Comparison of ENCODE assay signal across 27 mouse cellular contexts in the genomic region with DNA sequence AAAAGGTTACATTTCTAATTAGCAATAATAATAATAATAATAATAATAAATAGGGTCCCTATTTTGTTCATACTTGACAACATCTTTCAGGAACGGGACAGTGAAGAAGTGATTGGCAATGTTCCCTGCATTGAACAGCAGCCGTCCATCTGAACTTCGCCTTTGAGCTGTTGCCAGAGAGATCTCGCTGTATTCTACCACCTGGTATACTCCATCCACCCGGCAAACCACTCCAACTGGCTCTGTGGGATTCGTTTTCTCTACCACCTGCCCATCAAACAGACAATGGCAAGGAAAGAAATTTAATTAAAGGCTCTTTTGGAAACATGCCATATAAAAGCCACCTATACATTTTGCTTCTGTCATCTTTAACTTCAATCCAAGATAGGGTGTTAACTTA. TPM values are rescaled to one million over a fixed set of nuclear protein-coding genes. Genes with fewer than 3 reads are reported as not detected.
DNase-seq lines count a peak whose midpoint lies in the region; ATAC-seq and TF ChIP-seq lines count a peak whose summit lies in the region.
"Had no signal": no experiment of that assay in that cellular context is flagged by ENCODE, and none has a peak within 500 bp of the region (broad histone marks: within the 10 kb centered on the region; RNA-seq: fewer than 3 reads in every experiment).

No protein-coding gene starts in this region.

- peak; percentile 54; the same call in 1 of the 2 replicates for ATAC-seq in forebrain, embryonic 13.5 days
- no peak for ATAC-seq in forebrain, embryonic 12.5 days (ENCODE audit: low FRiP score)
- no peak for ATAC-seq in hindbrain, postnatal 0 days
- ATAC-seq in hindbrain, embryonic 16.5 days, result no peak
- no peak for ATAC-seq in midbrain, embryonic 14.5 days (ENCODE audit: low FRiP score, low TSS enrichment)
- no peak for ATAC-seq in midbrain, embryonic 15.5 days (replicated peaks)
- ATAC-seq: activated CD4-positive, CD25-positive, alpha-beta regulatory T cell, adult 4 months; forebrain, postnatal 0 days; inflammation-experienced regulatory T-cells, adult 6 months; intestine, embryonic 16.5 days had no signal

- H3K4me2 ChIP-seq in forebrain, embryonic 13.5 days, result no peak overlapping the region
- H3K4me2 ChIP-seq in forebrain, embryonic 12.5 days, result no peak overlapping the region
- no peak overlapping the region for H3K4me2 ChIP-seq in hindbrain, postnatal 0 days (ENCODE audit: low read depth, low read length)
- H3K4me2 ChIP-seq in hindbrain, embryonic 16.5 days (ENCODE audit: low read length), result no peak overlapping the region
- H3K4me2 ChIP-seq in midbrain, embryonic 14.5 days (ENCODE audit: low read length), result no peak overlapping the region
- no peak overlapping the region for H3K4me2 ChIP-seq in midbrain, embryonic 15.5 days
- H3K4me2 ChIP-seq: heart, embryonic 12.5 days; heart, embryonic 15.5 days; hindbrain, embryonic 12.5 days; hindbrain, embryonic 15.5 days had no signal

- no peaks in the 10 kb centered on the region for H3K9me3 ChIP-seq in forebrain, embryonic 13.5 days (replicated peaks)
- no peaks in the 10 kb centered on the region for H3K9me3 ChIP-seq in forebrain, embryonic 12.5 days
- H3K9me3 ChIP-seq in hindbrain, postnatal 0 days (ENCODE audit: low read length), result no peaks in the 10 kb centered on the region
- H3K9me3 ChIP-seq in hindbrain, embryonic 16.5 days (ENCODE audit: control insufficient read depth, low read length), result no peaks in the 10 kb centered on the region
- no peaks in the 10 kb centered on the region for H3K9me3 ChIP-seq in midbrain, embryonic 14.5 days (ENCODE audit: control insufficient read depth, low read length)
- no peaks in the 10 kb centered on the region for H3K9me3 ChIP-seq in midbrain, embryonic 15.5 days
- H3K9me3 ChIP-seq: forebrain, embryonic 10.5 days; heart, embryonic 12.5 days; heart, embryonic 15.5 days; hindbrain, embryonic 12.5 days; hindbrain, embryonic 15.5 days had no signal

- H3K4me1 ChIP-seq in forebrain, embryonic 13.5 days, result no peaks in the 10 kb centered on the region
- no peaks in the 10 kb centered on the region for H3K4me1 ChIP-seq in forebrain, embryonic 12.5 days
- H3K4me1 ChIP-seq in hindbrain, postnatal 0 days (ENCODE audit: insufficient read depth, low read length), result no peaks in the 10 kb centered on the region
- H3K4me1 ChIP-seq in hindbrain, embryonic 16.5 days (ENCODE audit: control insufficient read depth, insufficient read depth, low read depth, low read length), result no peaks in the 10 kb centered on the region
- no peaks in the 10 kb centered on the region for H3K4me1 ChIP-seq in midbrain, embryonic 14.5 days (ENCODE audit: control insufficient read depth, insufficient read depth, low read length)
- no peaks in the 10 kb centered on the region for H3K4me1 ChIP-seq in midbrain, embryonic 15.5 days
- H3K4me1 ChIP-seq: forebrain, embryonic 10.5 days; hindbrain, embryonic 12.5 days; hindbrain, embryonic 15.5 days had no signal

- H3K27ac ChIP-seq in forebrain, embryonic 13.5 days, result no peak overlapping the region
- H3K27ac ChIP-seq in forebrain, embryonic 12.5 days, result no peak overlapping the region
- H3K27ac ChIP-seq in hindbrain, postnatal 0 days, result no peak overlapping the region
- no peak overlapping the region; the same call in 1 of the 2 replicates for H3K27ac ChIP-seq in hindbrain, embryonic 16.5 days (ENCODE audit: low read depth, low read length)
- H3K27ac ChIP-seq in midbrain, embryonic 14.5 days (replicated peaks; ENCODE audit: low read depth, low read length), result no peak overlapping the region
- no peak overlapping the region for H3K27ac ChIP-seq in midbrain, embryonic 15.5 days
- H3K27ac ChIP-seq: forebrain, embryonic 10.5 days; gastrocnemius, adult 2 months; heart, embryonic 15.5 days; hindbrain, embryonic 12.5 days; hindbrain, embryonic 15.5 days had no signal

- 55% methylated on average over 6 of the region's 6 CpGs for WGBS in forebrain, embryonic 13.5 days
- WGBS in forebrain, embryonic 12.5 days, result 81% methylated on average over 6 of the region's 6 CpGs
- 42% methylated on average over 6 of the region's 6 CpGs for WGBS in hindbrain, postnatal 0 days
- WGBS in hindbrain, embryonic 16.5 days, result 50% methylated on average over 6 of the region's 6 CpGs
- WGBS in midbrain, embryonic 14.5 days, result 78% methylated on average over 6 of the region's 6 CpGs
- 73% methylated on average over 6 of the region's 6 CpGs for WGBS in midbrain, embryonic 15.5 days

- DNase-seq in cerebellum, adult 9-10 months, result peak; percentile 17
- no peak for DNase-seq in cerebellum, adult 9-11 months
- DNase-seq in hindbrain, postnatal 0 days (ENCODE audit: low spot score), result peak; percentile 26
- peak; percentile 9 for DNase-seq in midbrain, embryonic 14.5 days
- DNase-seq: adrenal gland, adult 8-10 months; adrenal gland, postnatal 25 days; cerebellum, adult 18-20 months; cerebellum, postnatal 36 days; forebrain, postnatal 0 days; gastrocnemius, adult 2 months; gastrocnemius, postnatal 14 days; heart, adult 18-20 months; heart, postnatal 14 days; kidney, adult 18-20 months had no signal

- no peak for TF ChIP-seq CTCF in hindbrain, postnatal 0 days (IDR thresholded peaks at IDR 0.05; ENCODE audit: low read depth)

- H3K36me3 ChIP-seq in forebrain, embryonic 13.5 days (ENCODE audit: poor library complexity, severe bottlenecking), result peaks cover 30% of the 10 kb centered on the region
- H3K36me3 ChIP-seq in forebrain, embryonic 12.5 days (replicated peaks), result peaks cover 19% of the 10 kb centered on the region
- peaks cover 9% of the 10 kb centered on the region; the same call in 1 of the 2 replicates for H3K36me3 ChIP-seq in hindbrain, postnatal 0 days (ENCODE audit: insufficient read depth, low read length)
- peaks cover 12% of the 10 kb centered on the region for H3K36me3 ChIP-seq in hindbrain, embryonic 16.5 days (ENCODE audit: control insufficient read depth, insufficient read depth, low read length)
- peaks cover 48% of the 10 kb centered on the region for H3K36me3 ChIP-seq in midbrain, embryonic 14.5 days (ENCODE audit: control insufficient read depth, insufficient read depth, low read length)
- peaks cover 8% of the 10 kb centered on the region; the same call in 1 of the 2 replicates for H3K36me3 ChIP-seq in midbrain, embryonic 15.5 days (replicated peaks)

- H3K4me3 ChIP-seq in forebrain, embryonic 13.5 days, result no peak overlapping the region
- no peak overlapping the region for H3K4me3 ChIP-seq in forebrain, embryonic 12.5 days (replicated peaks)
- no peak overlapping the region for H3K4me3 ChIP-seq in hindbrain, postnatal 0 days (ENCODE audit: low read length)
- no peak overlapping the region for H3K4me3 ChIP-seq in hindbrain, embryonic 16.5 days (ENCODE audit: low read length)
- H3K4me3 ChIP-seq in midbrain, embryonic 14.5 days (replicated peaks; ENCODE audit: low read depth, low read length), result no peak overlapping the region
- H3K4me3 ChIP-seq in midbrain, embryonic 15.5 days, result no peak overlapping the region
- H3K4me3 ChIP-seq: forebrain, embryonic 10.5 days; gastrocnemius, adult 2 months; heart, embryonic 12.5 days; heart, embryonic 15.5 days; hindbrain, embryonic 12.5 days; hindbrain, embryonic 15.5 days had no signal

- no peak overlapping the region for H3K9ac ChIP-seq in forebrain, embryonic 13.5 days
- H3K9ac ChIP-seq in forebrain, embryonic 12.5 days, result no peak overlapping the region
- no peak overlapping the region for H3K9ac ChIP-seq in hindbrain, postnatal 0 days (replicated peaks; ENCODE audit: low read length)
- no peak overlapping the region for H3K9ac ChIP-seq in hindbrain, embryonic 16.5 days (ENCODE audit: low read depth, low read length)
- no peak overlapping the region for H3K9ac ChIP-seq in midbrain, embryonic 14.5 days (replicated peaks; ENCODE audit: low read length)
- H3K9ac ChIP-seq in midbrain, embryonic 15.5 days, result no peak overlapping the region
- H3K9ac ChIP-seq: forebrain, postnatal 0 days; heart, embryonic 12.5 days; heart, embryonic 15.5 days; hindbrain, embryonic 12.5 days; hindbrain, embryonic 15.5 days had no signal

- no peaks in the 10 kb centered on the region for H3K27me3 ChIP-seq in forebrain, embryonic 13.5 days
- no peaks in the 10 kb centered on the region for H3K27me3 ChIP-seq in forebrain, embryonic 12.5 days
- H3K27me3 ChIP-seq in hindbrain, postnatal 0 days (ENCODE audit: insufficient read depth, low read length), result no peaks in the 10 kb centered on the region
- H3K27me3 ChIP-seq in hindbrain, embryonic 16.5 days (replicated peaks; ENCODE audit: control insufficient read depth, insufficient read depth, low read length), result no peaks in the 10 kb centered on the region
- H3K27me3 ChIP-seq in midbrain, embryonic 14.5 days (ENCODE audit: control insufficient read depth, insufficient read depth, low read length), result no peaks in the 10 kb centered on the region
- no peaks in the 10 kb centered on the region for H3K27me3 ChIP-seq in midbrain, embryonic 15.5 days (replicated peaks)
- H3K27me3 ChIP-seq: heart, embryonic 12.5 days; heart, embryonic 15.5 days; hindbrain, embryonic 12.5 days; hindbrain, embryonic 15.5 days had no signal

RNA-seq across cellular contexts. Expression of a gene that starts 23.9 kb away (rescaled TPM):
- polyA plus RNA-seq in forebrain, embryonic 13.5 days (2015; fragmentation: Nextera tagmentation; extraction: Ambion mirVana), result 51.6 and 52.4 TPM in 2 replicates
- polyA plus RNA-seq in forebrain, embryonic 12.5 days (2016; fragmentation: Nextera tagmentation; extraction: Ambion mirVana), result 59.0 and 60.5 TPM in 2 replicates
- total RNA-seq in hindbrain, postnatal 0 days (2014; rRNA removed), result 38.1 and 46.7 TPM in 2 replicates
- 52.6 and 54.7 TPM in 2 replicates for polyA plus RNA-seq in hindbrain, postnatal 0 days (2015; fragmentation: Nextera tagmentation; extraction: Ambion mirVana)
- 65.0 and 65.4 TPM in 2 replicates for polyA plus RNA-seq in hindbrain, embryonic 16.5 days (2015; fragmentation: Nextera tagmentation; extraction: Ambion mirVana)
- polyA plus RNA-seq in midbrain, embryonic 14.5 days (2014; fragmentation: Nextera tagmentation; extraction: Ambion mirVana), result 49.2 and 67.5 TPM in 2 replicates
- 58.2 and 63.2 TPM in 2 replicates for polyA plus RNA-seq in midbrain, embryonic 15.5 days (2015; fragmentation: Nextera tagmentation; extraction: Ambion mirVana)

RNA-seq across cellular contexts. Expression of a gene that starts 40.3 kb away (rescaled TPM):
- 5.3 and 5.9 TPM in 2 replicates for polyA plus RNA-seq in forebrain, embryonic 13.5 days (2015; fragmentation: Nextera tagmentation; extraction: Ambion mirVana)
- polyA plus RNA-seq in forebrain, embryonic 12.5 days (2016; fragmentation: Nextera tagmentation; extraction: Ambion mirVana), result 15.2 and 22.0 TPM in 2 replicates
- 5.4 and 8.5 TPM in 2 replicates for total RNA-seq in hindbrain, postnatal 0 days (2014; rRNA removed)
- polyA plus RNA-seq in hindbrain, postnatal 0 days (2015; fragmentation: Nextera tagmentation; extraction: Ambion mirVana), result 9.6 and 9.9 TPM in 2 replicates
- polyA plus RNA-seq in hindbrain, embryonic 16.5 days (2015; fragmentation: Nextera tagmentation; extraction: Ambion mirVana), result 7.7 and 10.1 TPM in 2 replicates
- polyA plus RNA-seq in midbrain, embryonic 14.5 days (2014; fragmentation: Nextera tagmentation; extraction: Ambion mirVana), result 1.7 and 8.9 TPM in 2 replicates
- polyA plus RNA-seq in midbrain, embryonic 15.5 days (2015; fragmentation: Nextera tagmentation; extraction: Ambion mirVana), result 9.4 TPM in 2 replicates
- total RNA-seq: hematopoietic stem cell, adult 5-6 weeks had no signal
